25 mouse cellular contexts compared by ENCODE assay signal in the genomic region with DNA sequence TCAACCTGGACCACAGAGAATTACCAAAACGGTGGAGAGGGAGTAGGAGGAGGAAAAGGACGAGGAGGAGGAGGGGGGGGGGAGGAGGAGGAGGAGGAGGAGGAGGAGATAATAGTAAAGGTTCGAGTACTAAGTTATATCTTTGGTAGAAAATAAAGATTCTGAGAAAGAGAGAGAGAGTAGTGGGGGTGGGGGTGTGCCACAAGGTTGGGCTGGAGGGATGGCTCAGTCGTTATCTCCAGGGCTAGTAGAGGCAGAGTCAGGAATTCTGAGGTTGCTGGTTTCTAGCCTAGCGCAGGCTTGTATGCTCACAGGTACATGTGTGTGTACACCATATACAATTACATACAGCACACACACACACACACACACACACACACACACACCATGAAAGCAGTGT. TPM values are rescaled to one million over a fixed set of nuclear protein-coding genes. Genes with fewer than 3 reads are reported as not detected.
DNase-seq lines count a peak whose midpoint lies in the region; ATAC-seq and TF ChIP-seq lines count a peak whose summit lies in the region.
"Had no signal": no experiment of that assay in that cellular context is flagged by ENCODE, and none has a peak within 500 bp of the region (broad histone marks: within the 10 kb centered on the region; RNA-seq: fewer than 3 reads in every experiment).

No protein-coding gene starts in this region.

- H3K9me3 ChIP-seq in MEL (replicated peaks; ENCODE audit: insufficient read depth, low read length): no peaks in the 10 kb centered on the region
- no peaks in the 10 kb centered on the region for H3K9me3 ChIP-seq in liver, embryonic 11.5 days (ENCODE audit: control insufficient read depth, low read length)
- no peaks in the 10 kb centered on the region for H3K9me3 ChIP-seq in liver, embryonic 15.5 days (replicated peaks)
- no peaks in the 10 kb centered on the region for H3K9me3 ChIP-seq in stomach, postnatal 0 days (ENCODE audit: control insufficient read depth, low read length)
- H3K9me3 ChIP-seq: embryonic facial prominence, embryonic 15.5 days; forebrain, embryonic 12.5 days; heart, embryonic 10.5 days; hindbrain, embryonic 12.5 days had no signal

- H3K36me3 ChIP-seq in MEL (ENCODE audit: control insufficient read depth in 1 of 2, insufficient read depth in 2 of 2, low read length in 2 of 2): peaks cover 0 to 39% of the 10 kb centered on the region in 2 experiments; a peak in 2 of 4 replicates
- H3K36me3 ChIP-seq in liver, embryonic 11.5 days (ENCODE audit: control insufficient read depth, insufficient read depth, low read length): no peaks in the 10 kb centered on the region
- no peaks in the 10 kb centered on the region for H3K36me3 ChIP-seq in liver, embryonic 15.5 days (replicated peaks)
- H3K36me3 ChIP-seq in stomach, postnatal 0 days (ENCODE audit: control insufficient read depth, insufficient read depth, low read length): no peaks in the 10 kb centered on the region
- H3K36me3 ChIP-seq: embryonic facial prominence, embryonic 15.5 days; forebrain, embryonic 12.5 days; heart, embryonic 10.5 days; hindbrain, embryonic 12.5 days had no signal

- no peak for TF ChIP-seq RAD21 in MEL (IDR thresholded peaks at IDR 0.05; ENCODE audit: low read depth, low read length)

- TF ChIP-seq POLR2A in MEL (IDR thresholded peaks at IDR 0.05; ENCODE audit: control insufficient read depth in 1 of 2, insufficient read depth in 1 of 2, low read depth in 1 of 2, low read length in 2 of 2, poor library complexity in 1 of 2): no peak

- H3K4me3 ChIP-seq in MEL (ENCODE audit: control insufficient read depth in 1 of 2, insufficient read depth in 1 of 2, low read depth in 2 of 2, low read length in 2 of 2): peak overlapping the region; percentile 40 to 45
- no peak overlapping the region for H3K4me3 ChIP-seq in liver, embryonic 11.5 days (ENCODE audit: low read depth, low read length)
- H3K4me3 ChIP-seq in liver, embryonic 15.5 days (replicated peaks): no peak overlapping the region; the same call in 1 of the 2 replicates
- no peak overlapping the region for H3K4me3 ChIP-seq in stomach, postnatal 0 days (ENCODE audit: low read depth, low read length)
- H3K4me3 ChIP-seq: embryonic facial prominence, embryonic 15.5 days; forebrain, embryonic 12.5 days; heart, embryonic 10.5 days; hindbrain, embryonic 12.5 days had no signal

- H3K79me2 ChIP-seq in MEL (ENCODE audit: control insufficient read depth, insufficient read depth, low read length, poor library complexity): peaks cover 4% of the 10 kb centered on the region; the same call in 1 of the 2 replicates

- TF ChIP-seq CTCF in MEL (IDR thresholded peaks at IDR 0.05 in 2 of 3, conservative IDR thresholded peaks at IDR 0.05 in 1 of 3; ENCODE audit: control insufficient read depth in 1 of 3, insufficient read depth in 1 of 3, low read depth in 2 of 3, low read length in 3 of 3, poor library complexity in 1 of 3, severe bottlenecking in 1 of 3): no peak
- TF ChIP-seq CTCF in stomach, postnatal 0 days (IDR thresholded peaks at IDR 0.05; ENCODE audit: low read depth): no peak

- H3K4me1 ChIP-seq in MEL (ENCODE audit: control insufficient read depth in 1 of 2, insufficient read depth in 2 of 2, low read length in 2 of 2): peaks cover 31 to 40% of the 10 kb centered on the region in 2 experiments
- H3K4me1 ChIP-seq in liver, embryonic 11.5 days (replicated peaks; ENCODE audit: control insufficient read depth, insufficient read depth, low read length): peaks cover 17% of the 10 kb centered on the region
- peaks cover 37% of the 10 kb centered on the region for H3K4me1 ChIP-seq in liver, embryonic 15.5 days (replicated peaks)
- no peaks in the 10 kb centered on the region for H3K4me1 ChIP-seq in stomach, postnatal 0 days (replicated peaks; ENCODE audit: control insufficient read depth, insufficient read depth)
- H3K4me1 ChIP-seq: embryonic facial prominence, embryonic 15.5 days; forebrain, embryonic 12.5 days; hindbrain, embryonic 12.5 days had no signal

- H3K27me3 ChIP-seq in MEL (ENCODE audit: control insufficient read depth in 1 of 2, insufficient read depth in 2 of 2, low read length in 2 of 2): no peaks in the 10 kb centered on the region
- no peaks in the 10 kb centered on the region for H3K27me3 ChIP-seq in liver, embryonic 11.5 days (replicated peaks; ENCODE audit: control insufficient read depth, insufficient read depth, low read length)
- H3K27me3 ChIP-seq in liver, embryonic 15.5 days: no peaks in the 10 kb centered on the region
- no peaks in the 10 kb centered on the region for H3K27me3 ChIP-seq in stomach, postnatal 0 days (ENCODE audit: control insufficient read depth, insufficient read depth, low read length)
- H3K27me3 ChIP-seq: embryonic facial prominence, embryonic 15.5 days; forebrain, embryonic 12.5 days; hindbrain, embryonic 12.5 days had no signal

- peak overlapping the region; percentile 100 for H3K27ac ChIP-seq in MEL (ENCODE audit: control insufficient read depth, low read depth, low read length)
- H3K27ac ChIP-seq in liver, embryonic 11.5 days (ENCODE audit: low read depth, low read length): peak overlapping the region; percentile 76
- H3K27ac ChIP-seq in liver, embryonic 15.5 days (replicated peaks): peak overlapping the region; percentile 72
- no peak overlapping the region for H3K27ac ChIP-seq in stomach, postnatal 0 days (replicated peaks)
- H3K27ac ChIP-seq: embryonic facial prominence, embryonic 15.5 days; forebrain, embryonic 12.5 days; heart, embryonic 10.5 days; hindbrain, embryonic 12.5 days had no signal

- 37% methylated on average over 5 of the region's 5 CpGs for WGBS in liver, embryonic 11.5 days
- WGBS in liver, embryonic 15.5 days (ENCODE audit: insufficient replicate concordance): 22% methylated on average over 5 of the region's 5 CpGs
- 57% methylated on average over 5 of the region's 5 CpGs for WGBS in stomach, postnatal 0 days

- H3K4me2 ChIP-seq in liver, embryonic 11.5 days: no peak overlapping the region; the same call in 1 of the 2 replicates
- peak overlapping the region; percentile 37 for H3K4me2 ChIP-seq in liver, embryonic 15.5 days
- no peak overlapping the region for H3K4me2 ChIP-seq in stomach, postnatal 0 days (replicated peaks; ENCODE audit: low read depth)
- H3K4me2 ChIP-seq: embryonic facial prominence, embryonic 15.5 days; forebrain, embryonic 12.5 days; hindbrain, embryonic 12.5 days had no signal

- ATAC-seq in liver, embryonic 11.5 days (replicated peaks; ENCODE audit: low FRiP score): peak; percentile 46
- peak; percentile 35 for ATAC-seq in liver, embryonic 15.5 days (ENCODE audit: insufficient read depth)
- ATAC-seq in megakaryocyte-erythroid progenitor cell, adult 5-6 weeks (replicated peaks; ENCODE audit: low FRiP score, low TSS enrichment, poor library complexity, severe bottlenecking): 0 out of 2 replicates have a peak, but pooled peaks have one; percentile 27
- no peak for ATAC-seq in stomach, postnatal 0 days (ENCODE audit: low FRiP score, low TSS enrichment)
- ATAC-seq: forebrain, embryonic 16.5 days; hindbrain, embryonic 16.5 days; inflammation-experienced regulatory T-cells, adult 6 months had no signal

- peak overlapping the region; percentile 77 for H3K9ac ChIP-seq in MEL (ENCODE audit: control insufficient read depth, low read depth, low read length, poor library complexity, severe bottlenecking)
- H3K9ac ChIP-seq in liver, embryonic 11.5 days (ENCODE audit: low read depth, low read length): no peak overlapping the region
- no peak overlapping the region for H3K9ac ChIP-seq in liver, embryonic 15.5 days
- no peak overlapping the region for H3K9ac ChIP-seq in stomach, postnatal 0 days (ENCODE audit: low read length)
- H3K9ac ChIP-seq: embryonic facial prominence, embryonic 15.5 days; forebrain, embryonic 12.5 days; hindbrain, embryonic 12.5 days had no signal

- peak; percentile 54 for DNase-seq in MEL (ENCODE audit: low read depth, low spot score)
- no peak for DNase-seq in liver, embryonic 11.5 days (ENCODE audit: low spot score)
- DNase-seq in cerebellum, postnatal 25 days: no peak
- DNase-seq in stomach, postnatal 0 days (ENCODE audit: low spot score): no peak
- no peak for DNase-seq in thymus, postnatal 14 days
- DNase-seq: adrenal gland, postnatal 10 days; cerebellum, adult 18-20 months; cerebellum, postnatal 10 days; embryo, embryonic 11 days; gastrocnemius, postnatal 14 days; heart, postnatal 10 days; heart, postnatal 4 days had no signal

- TF ChIP-seq EP300 in MEL (IDR thresholded peaks at IDR 0.05; ENCODE audit: low read depth in 1 of 2, low read length in 2 of 2): peak in 1 of 2 experiments; percentile 24; a peak in 1 of 4 replicates
- TF ChIP-seq EP300 in stomach, postnatal 0 days (optimal IDR thresholded peaks at IDR 0.05): no peak

TF ChIP-seq in MEL, 35 proteins besides CTCF, POLR2A, EP300 and RAD21 (continues in another document):
- peak; percentile 34; the same call in 1 of the 2 replicates for TF ChIP-seq GATA1 (IDR thresholded peaks at IDR 0.05; ENCODE audit: low read depth, low read length)
- no peak for TF ChIP-seq ZMIZ1 (IDR thresholded peaks at IDR 0.05; ENCODE audit: low read depth, low read length)
- peak; percentile 29; the same call in 1 of the 2 replicates for TF ChIP-seq ETS1 (IDR thresholded peaks at IDR 0.05; ENCODE audit: low read depth, low read length)
- TF ChIP-seq TCF12 (IDR thresholded peaks at IDR 0.05; ENCODE audit: low read depth, low read length): peak; percentile 22; the same call in 1 of the 2 replicates

RNA-seq across cellular contexts. Expression of a gene that starts 4.7 kb away (rescaled TPM):
- 5.0 and 6.7 TPM in 2 replicates for total RNA-seq in MEL (2012; rRNA removed)
- polyA plus RNA-seq in MEL (2012; ENCODE audit: insufficient read depth in 1 of 2, insufficient read length in 2 of 2, low read depth in 1 of 2, low replicate concordance in 2 of 2, missing spikeins in 1 of 2): 1 to 10 TPM in 1 of 2 experiments, not detected in 1; 4.4 TPM
- 0.10 TPM in 1 of 2 replicates, not detected in the other for polyA plus RNA-seq in liver, embryonic 11.5 days (2014; fragmentation: Nextera tagmentation; extraction: Ambion mirVana)
- polyA plus RNA-seq in liver, embryonic 15.5 days (2015; fragmentation: Nextera tagmentation; extraction: Ambion mirVana): 0.12 TPM in 1 of 2 replicates, not detected in the other
- total RNA-seq in megakaryocyte-erythroid progenitor cell, adult 5-6 weeks (2014; fragmentation: Nextera tagmentation): 2.0 TPM in 1 of 2 replicates, not detected in the other
- 1.9 and 2.9 TPM in 2 replicates for total RNA-seq in megakaryocyte-erythroid progenitor cell, adult 5-6 weeks (2017)
- polyA plus RNA-seq in stomach, postnatal 0 days (2015; fragmentation: Nextera tagmentation; extraction: Ambion mirVana): not detected in 2 replicates
- total RNA-seq: adrenal gland, postnatal 10 days; adrenal gland, postnatal 4 days; gastrocnemius, postnatal 14 days; granulocyte monocyte progenitor cell, adult 5-6 weeks; heart, postnatal 10 days; heart, postnatal 4 days had no signal
- polyA plus RNA-seq: embryonic facial prominence, embryonic 11.5 days; embryonic facial prominence, embryonic 15.5 days; forebrain, embryonic 12.5 days; forebrain, embryonic 16.5 days; frontal cortex, adult 2 months; hindbrain, embryonic 12.5 days; hindbrain, embryonic 16.5 days; inflammation-experienced regulatory T-cells, adult 6 months had no signal

RNA-seq across cellular contexts. Expression of a gene that starts 13.3 kb away (rescaled TPM):
- total RNA-seq in MEL (2012; rRNA removed): 217 and 231 TPM in 2 replicates
- 100 to 1,000 TPM in 1 of 2 experiments, not detected in 1; 208 TPM for polyA plus RNA-seq in MEL (2012; ENCODE audit: insufficient read depth in 1 of 2, insufficient read length in 2 of 2, low read depth in 1 of 2, low replicate concordance in 2 of 2, missing spikeins in 1 of 2)
- polyA plus RNA-seq in liver, embryonic 11.5 days (2014; fragmentation: Nextera tagmentation; extraction: Ambion mirVana): 178 and 218 TPM in 2 replicates
- 94.7 and 101 TPM in 2 replicates for polyA plus RNA-seq in liver, embryonic 15.5 days (2015; fragmentation: Nextera tagmentation; extraction: Ambion mirVana)
- 306 and 318 TPM in 2 replicates for total RNA-seq in megakaryocyte-erythroid progenitor cell, adult 5-6 weeks (2014; fragmentation: Nextera tagmentation)
- 467 and 637 TPM in 2 replicates for total RNA-seq in megakaryocyte-erythroid progenitor cell, adult 5-6 weeks (2017)
- polyA plus RNA-seq in stomach, postnatal 0 days (2015; fragmentation: Nextera tagmentation; extraction: Ambion mirVana): 28.9 and 29.6 TPM in 2 replicates

Comparison
In these comparisons a context has a peak if more than half of its experiments do, and no peak if none do; other contexts are left out.
1. H3K4me3 ChIP-seq: peak in MEL (2 of 2); none in liver, embryonic 11.5 days (single experiment), liver, embryonic 15.5 days (single experiment) and stomach, postnatal 0 days (single experiment).